Comparison of ENCODE assay signal across 17 mouse cellular contexts in the genomic region with DNA sequence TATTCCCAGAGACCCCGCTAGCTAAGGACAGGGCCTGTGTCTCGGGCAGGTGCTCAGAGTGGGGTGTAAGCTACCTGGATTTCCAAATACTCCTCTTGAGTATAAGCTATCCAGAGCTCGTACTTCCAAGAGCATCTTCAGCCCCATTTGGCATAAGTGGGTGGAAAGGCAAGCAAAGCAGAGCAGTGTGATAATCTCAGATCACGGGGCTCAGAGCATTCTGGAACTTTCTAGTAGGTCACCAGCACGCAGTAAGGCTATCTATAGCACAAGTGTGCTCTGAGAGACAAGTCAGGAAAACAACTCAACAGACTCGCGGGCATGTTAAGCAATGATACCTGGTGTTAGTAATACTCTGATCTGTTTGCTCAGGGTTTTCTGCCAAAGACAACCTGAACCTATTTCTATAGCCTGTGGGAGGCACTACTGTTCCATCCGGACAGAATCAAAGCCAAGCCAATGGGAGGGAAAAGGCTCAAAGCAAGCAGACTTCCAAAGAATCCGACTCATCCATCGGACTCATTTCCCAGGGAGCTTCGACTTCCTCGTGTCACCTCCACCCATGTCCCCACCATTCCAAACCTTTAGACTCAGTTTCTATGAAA. TPM values are rescaled to one million over a fixed set of nuclear protein-coding genes. Genes with fewer than 3 reads are reported as not detected.
DNase-seq lines count a peak whose midpoint lies in the region; ATAC-seq and TF ChIP-seq lines count a peak whose summit lies in the region.
"Had no signal": no experiment of that assay in that cellular context is flagged by ENCODE, and none has a peak within 500 bp of the region (broad histone marks: within the 10 kb centered on the region; RNA-seq: fewer than 3 reads in every experiment).

No protein-coding gene starts in this region.

- H3K9me3 ChIP-seq in liver, embryonic 11.5 days (ENCODE audit: control insufficient read depth, low read length): no peaks in the 10 kb centered on the region
- no peaks in the 10 kb centered on the region for H3K9me3 ChIP-seq in ES-Bruce4 (replicated peaks; ENCODE audit: control insufficient read depth, insufficient read depth, low read length, poor library complexity, severe bottlenecking)
- H3K9me3 ChIP-seq: forebrain, embryonic 13.5 days; liver, embryonic 15.5 days; neural tube, embryonic 15.5 days had no signal

- no peak overlapping the region for H3K9ac ChIP-seq in liver, adult 2 months (ENCODE audit: low read depth, low read length)
- H3K9ac ChIP-seq in liver, embryonic 11.5 days (ENCODE audit: low read depth, low read length): no peak overlapping the region
- no peak overlapping the region for H3K9ac ChIP-seq in ES-Bruce4 (ENCODE audit: low read depth, poor library complexity, severe bottlenecking)
- H3K9ac ChIP-seq: forebrain, embryonic 13.5 days; hindbrain, embryonic 14.5 days; liver, embryonic 15.5 days; neural tube, embryonic 15.5 days had no signal

- peak; percentile 40 for TF ChIP-seq CTCF in liver, adult 2 months (IDR thresholded peaks at IDR 0.05; ENCODE audit: low read depth, low read length)
- peak; percentile 26 for TF ChIP-seq CTCF in ES-Bruce4 (IDR thresholded peaks at IDR 0.05; ENCODE audit: low read depth, low read length)
- peak; percentile 9; the same call in 1 of the 2 replicates for TF ChIP-seq CTCF in brain, embryonic 14.5 days (IDR thresholded peaks at IDR 0.05; ENCODE audit: borderline replicate concordance, extremely low read depth, insufficient read depth, insufficient read length)

- no peaks in the 10 kb centered on the region for H3K27me3 ChIP-seq in liver, adult 2 months (ENCODE audit: control insufficient read depth, insufficient read depth, low read length)
- no peaks in the 10 kb centered on the region; the same call in 1 of the 2 replicates for H3K27me3 ChIP-seq in liver, embryonic 11.5 days (replicated peaks; ENCODE audit: control insufficient read depth, insufficient read depth, low read length)
- no peaks in the 10 kb centered on the region for H3K27me3 ChIP-seq in ES-Bruce4 (ENCODE audit: control insufficient read depth, insufficient read depth, low read length, poor library complexity, severe bottlenecking)
- H3K27me3 ChIP-seq: forebrain, embryonic 13.5 days had no signal

- H3K4me2 ChIP-seq in liver, embryonic 11.5 days: no peak overlapping the region
- H3K4me2 ChIP-seq: forebrain, embryonic 13.5 days; hindbrain, embryonic 14.5 days; liver, embryonic 15.5 days; midbrain, embryonic 11.5 days; neural tube, embryonic 15.5 days had no signal

- TF ChIP-seq POLR2A in liver, adult 2 months (IDR thresholded peaks at IDR 0.05; ENCODE audit: extremely low read depth, insufficient read depth, low read length): no peak
- TF ChIP-seq POLR2A in ES-Bruce4 (IDR thresholded peaks at IDR 0.05; ENCODE audit: insufficient read depth, low read length): no peak
- no peak for TF ChIP-seq POLR2A in brain, embryonic 14.5 days (IDR thresholded peaks at IDR 0.05; ENCODE audit: borderline replicate concordance, extremely low read depth, insufficient read depth, insufficient read length, poor library complexity, severe bottlenecking)

- H3K36me3 ChIP-seq in liver, adult 2 months (ENCODE audit: control insufficient read depth, insufficient read depth, low read length): no peaks in the 10 kb centered on the region
- H3K36me3 ChIP-seq in liver, embryonic 11.5 days (ENCODE audit: control insufficient read depth, insufficient read depth, low read length): no peaks in the 10 kb centered on the region
- no peaks in the 10 kb centered on the region for H3K36me3 ChIP-seq in ES-Bruce4 (ENCODE audit: control insufficient read depth, insufficient read depth, low read length, poor library complexity, severe bottlenecking)
- H3K36me3 ChIP-seq: liver, embryonic 15.5 days; neural tube, embryonic 15.5 days had no signal

- no peak for DNase-seq in frontal cortex, postnatal 36 days (ENCODE audit: low spot score in 2 of 2)
- peak; percentile 74 for DNase-seq in liver, adult 2 months (ENCODE audit: extremely low read depth, low read depth, low spot score)
- no peak for DNase-seq in liver, embryonic 11.5 days (ENCODE audit: low spot score)
- DNase-seq in brain, embryonic 14.5 days (ENCODE audit: low read depth): peak; percentile 18
- DNase-seq in natural killer cell, adult 2 months (ENCODE audit: low spot score in 2 of 2): no peak
- DNase-seq in spleen, postnatal 36 days (ENCODE audit: low spot score in 2 of 2): no peak
- DNase-seq: embryo, embryonic 11 days; kidney, postnatal 14 days; right cerebral cortex, postnatal 4 days had no signal

- 38% methylated on average over 12 of the region's 12 CpGs for WGBS in liver, adult 2 months
- 66% methylated on average over 12 of the region's 12 CpGs for WGBS in liver, embryonic 11.5 days

- peak; percentile 55; the same call in 1 of the 2 replicates for ATAC-seq in frontal cortex, adult (ENCODE audit: low TSS enrichment)
- ATAC-seq in liver, embryonic 11.5 days (replicated peaks; ENCODE audit: low FRiP score): no peak
- ATAC-seq: forebrain, embryonic 13.5 days had no signal

- no peak overlapping the region for H3K4me3 ChIP-seq in liver, adult 2 months (ENCODE audit: insufficient read depth, low read depth, low read length)
- H3K4me3 ChIP-seq in liver, embryonic 11.5 days (ENCODE audit: low read depth, low read length): no peak overlapping the region
- no peak overlapping the region for H3K4me3 ChIP-seq in ES-Bruce4 (ENCODE audit: low read depth, low read length)
- H3K4me3 ChIP-seq: forebrain, embryonic 13.5 days; liver, embryonic 15.5 days; neural tube, embryonic 15.5 days had no signal

- no peaks in the 10 kb centered on the region for H3K79me2 ChIP-seq in liver, adult 2 months (ENCODE audit: control insufficient read depth, insufficient read depth, low read length)

- H3K27ac ChIP-seq in liver, adult 2 months (replicated peaks; ENCODE audit: insufficient read depth, low read depth, low read length): no peak overlapping the region
- no peak overlapping the region for H3K27ac ChIP-seq in liver, embryonic 11.5 days (ENCODE audit: low read depth, low read length)
- no peak overlapping the region for H3K27ac ChIP-seq in ES-Bruce4 (ENCODE audit: insufficient read depth, low read length)
- H3K27ac ChIP-seq: forebrain, embryonic 13.5 days; hindbrain, embryonic 14.5 days; liver, embryonic 15.5 days; neural tube, embryonic 15.5 days had no signal

- no peak for TF ChIP-seq EP300 in ES-Bruce4 (IDR thresholded peaks at IDR 0.05; ENCODE audit: insufficient read depth, low read depth, low read length)

- peaks cover 2% of the 10 kb centered on the region; the same call in 1 of the 2 replicates for H3K4me1 ChIP-seq in liver, adult 2 months (ENCODE audit: control insufficient read depth, insufficient read depth, low read length)
- H3K4me1 ChIP-seq in liver, embryonic 11.5 days (replicated peaks; ENCODE audit: control insufficient read depth, insufficient read depth, low read length): no peaks in the 10 kb centered on the region
- H3K4me1 ChIP-seq in ES-Bruce4 (ENCODE audit: control insufficient read depth, insufficient read depth, low read length): no peaks in the 10 kb centered on the region
- H3K4me1 ChIP-seq: forebrain, embryonic 13.5 days; liver, embryonic 15.5 days; neural tube, embryonic 15.5 days had no signal

RNA-seq across cellular contexts. Expression of a gene that starts 27.9 kb away (rescaled TPM):
- 0.34 and 0.37 TPM in 2 replicates for total RNA-seq in liver, adult 2 months (2014; rRNA removed)
- polyA plus RNA-seq in liver, adult 2 months (2012; rRNA removed): 0.17 and 0.32 TPM in 2 replicates
- polyA plus RNA-seq in liver, embryonic 11.5 days (2014; fragmentation: Nextera tagmentation; extraction: Ambion mirVana): 3.5 and 3.7 TPM in 2 replicates
- polyA plus RNA-seq in ES-Bruce4 (2011; ENCODE audit: insufficient read depth, insufficient read length, low read depth, missing spikeins): 10.0 and 10.5 TPM in 2 replicates
- polyA plus RNA-seq in brain, embryonic 14.5 days (2012; rRNA removed): 22.0 and 27.7 TPM in 2 replicates
- total RNA-seq: granulocyte monocyte progenitor cell, adult 5-6 weeks had no signal

RNA-seq across cellular contexts. Expression of a gene that starts 37.3 kb away (rescaled TPM):
- total RNA-seq in liver, adult 2 months (2014; rRNA removed): 62.3 and 77.7 TPM in 2 replicates
- polyA plus RNA-seq in liver, adult 2 months (2012; rRNA removed): 20.8 and 22.9 TPM in 2 replicates
- polyA plus RNA-seq in liver, embryonic 11.5 days (2014; fragmentation: Nextera tagmentation; extraction: Ambion mirVana): 5.7 and 7.0 TPM in 2 replicates
- polyA plus RNA-seq in ES-Bruce4 (2011; ENCODE audit: insufficient read depth, insufficient read length, low read depth, missing spikeins): 42.6 and 45.6 TPM in 2 replicates
- polyA plus RNA-seq in brain, embryonic 14.5 days (2012; rRNA removed): 40.0 and 61.9 TPM in 2 replicates

Comparison
In these comparisons a context has a peak if more than half of its experiments do, and no peak if none do; other contexts are left out.
1. DNase-seq: peak in liver, adult 2 months (single experiment) and brain, embryonic 14.5 days (single experiment); none in frontal cortex, postnatal 36 days (0 of 2), liver, embryonic 11.5 days (single experiment), natural killer cell, adult 2 months (0 of 2) and spleen, postnatal 36 days (0 of 2).
2. Peak in every context shown above with its lines, with median percentiles within 50 percentile points of each other: CTCF ChIP-seq.